Mouse (Mus musculus) midbrain, embryonic 14.5 days (tissue): ENCODE measurements around the gene B3gnt6. TPM values are rescaled to one million over a fixed set of nuclear protein-coding genes. Genes with fewer than 3 reads are reported as not detected.

ENCODE experiments used
- ATAC-seq: fragments of 200-750 bp; cut with Nextera tagmentation; 2 replicates; pipeline ENCODE4 v1.8.0; 2017; ENCODE audit warnings: moderate number of reproducible peaks, moderate library complexity; ENCODE audit not compliant: low FRiP score, low TSS enrichment
- DNase-seq: peaks from one replicate; pipeline ENCODE4 v3.0.0-alpha.2; 2015
- H3K27ac ChIP-seq: fragments of 300-500 bp; sonication (generic); replicated peaks from 2 replicates; pipeline ENCODE4 v1.5.1; 2014; ENCODE audit warnings: mild to moderate bottlenecking, low read depth, low read length, moderate library complexity
- H3K27me3 ChIP-seq: fragments of 300-500 bp; sonication (generic); 2 replicates; pipeline ENCODE4 v1.6.1; 2014; ENCODE audit warnings: low read length, control low read depth, mixed read lengths; ENCODE audit not compliant: control insufficient read depth, insufficient read depth
- H3K36me3 ChIP-seq: fragments of 300-500 bp; sonication (generic); 2 replicates; pipeline ENCODE4 v1.6.1; 2014; ENCODE audit warnings: low read length, control low read depth; ENCODE audit not compliant: control insufficient read depth, insufficient read depth
- H3K4me1 ChIP-seq: fragments of 300-500 bp; sonication (generic); 2 replicates; pipeline ENCODE4 v1.6.1; 2014; ENCODE audit warnings: mild to moderate bottlenecking, antibody characterized with exemption, low read length, control low read depth; ENCODE audit not compliant: control insufficient read depth, insufficient read depth
- H3K4me2 ChIP-seq: fragments of 300-500 bp; sonication (generic); 2 replicates; pipeline ENCODE4 v1.6.1; 2014; ENCODE audit warnings: mild to moderate bottlenecking, low read length, moderate library complexity
- H3K4me3 ChIP-seq: fragments of 300-500 bp; sonication (generic); replicated peaks from 2 replicates; pipeline ENCODE4 v1.5.1; 2014; ENCODE audit warnings: low read depth, low read length
- H3K9ac ChIP-seq: fragments of 300-500 bp; sonication (generic); replicated peaks from 2 replicates; pipeline ENCODE4 v1.6.1; 2014; ENCODE audit warnings: mild to moderate bottlenecking, low read length, moderate library complexity
- H3K9me3 ChIP-seq: fragments of 300-500 bp; sonication (generic); 2 replicates; pipeline ENCODE4 v1.6.1; 2016; ENCODE audit warnings: low read length, control low read depth, mixed read lengths; ENCODE audit not compliant: control insufficient read depth
- WGBS: fragments of 180-500 bp; shearing (Covaris S2); extraction: QIAGEN DNeasy Blood & Tissue Kit; methylation state at CpG from one replicate; pipeline ENCODE4 v1.1.7; 2014; 5-methylcytosine and 5-hydroxymethylcytosine counted together
- polyA plus RNA-seq: library from polyadenylated mRNA; unstranded; fragments of >200 nt; fragmentation: Nextera tagmentation; extraction: Ambion mirVana; gene quantifications from 2 replicates; pipeline ENCODE4 v1.2.1, GENCODE M21; 2014

The B3gnt6 gene
- polyA plus RNA-seq, 1 experiment from 2014 or later, result 0.12 TPM

GRCm38 (mm10) chr7:98150525-98150924 is 48.8 kb downstream of the B3gnt6 start:
- Histone ChIP-seq H3K27me3 (no peaks in the 10 kb centered on the region), H3K4me1 (peaks cover 10% of the 10 kb centered on the region; the same call in 1 of the 2 replicates), H3K9ac (no peak overlapping the region), H3K9me3 (no peaks in the 10 kb centered on the region), H3K36me3 (no peaks in the 10 kb centered on the region), H3K4me2 (no peak overlapping the region), H3K27ac (0 out of 2 replicates have a peak overlapping the region, but pooled peaks have one; percentile 8), H3K4me3 (no peak overlapping the region)
- DNase-seq (no peak), ATAC-seq (no peak)
- 42% methylated on average over 5 of the region's 5 CpGs for WGBS

- Histone ChIP-seq H3K27ac (no peak overlapping the region), H3K4me2 (no peak overlapping the region)
These were observed 49.5 kb downstream of the B3gnt6 start for GRCm38 (mm10) chr7:98149802-98150201.

GRCm38 (mm10) chr7:98148721-98149407 is 50.4 kb downstream of the B3gnt6 start:
- Histone ChIP-seq H3K36me3 (no peaks in the 10 kb centered on the region), H3K27me3 (no peaks in the 10 kb centered on the region), H3K9me3 (no peaks in the 10 kb centered on the region), H3K4me1 (peaks cover 10% of the 10 kb centered on the region; the same call in 1 of the 2 replicates), H3K9ac (no peak overlapping the region), H3K4me3 (no peak overlapping the region), H3K4me2 (no peak overlapping the region), H3K27ac (no peak overlapping the region)
- DNase-seq, result no peak
- WGBS, result 72% methylated on average over 10 of the region's 10 CpGs
- ATAC-seq, result no peak

More at GRCm38 (mm10) chr7:98149802-98150201, 49.5 kb downstream of the B3gnt6 start:
- no peaks in the 10 kb centered on the region for H3K9me3 ChIP-seq
- peak; percentile 44 for DNase-seq
- H3K9ac ChIP-seq, result no peak overlapping the region
- H3K36me3 ChIP-seq, result no peaks in the 10 kb centered on the region
- H3K27me3 ChIP-seq, result no peaks in the 10 kb centered on the region
- 0 out of 2 replicates have a peak, but pooled peaks have one; percentile 22 for ATAC-seq
- 10% methylated on average over 3 of the region's 3 CpGs for WGBS
- peaks cover 10% of the 10 kb centered on the region; the same call in 1 of the 2 replicates for H3K4me1 ChIP-seq
- no peak overlapping the region for H3K4me3 ChIP-seq

- Histone ChIP-seq H3K9ac (no peak overlapping the region), H3K4me3 (no peak overlapping the region), H3K27me3 (no peaks in the 10 kb centered on the region), H3K4me1 (peaks cover 10% of the 10 kb centered on the region; the same call in 1 of the 2 replicates), H3K27ac (no peak overlapping the region), H3K36me3 (no peaks in the 10 kb centered on the region), H3K4me2 (no peak overlapping the region), H3K9me3 (no peaks in the 10 kb centered on the region)
- DNase-seq, result no peak
- WGBS, result 58% methylated on average over 8 of the region's 8 CpGs
- no peak for ATAC-seq
These were observed 51.5 kb downstream of the B3gnt6 start for GRCm38 (mm10) chr7:98147766-98148165.

- Histone ChIP-seq H3K27ac (no peak overlapping the region), H3K4me3 (no peak overlapping the region), H3K36me3 (no peaks in the 10 kb centered on the region), H3K9ac (no peak overlapping the region), H3K4me2 (no peak overlapping the region), H3K4me1 (peaks cover 10% of the 10 kb centered on the region; the same call in 1 of the 2 replicates), H3K9me3 (no peaks in the 10 kb centered on the region), H3K27me3 (no peaks in the 10 kb centered on the region)
- DNase-seq (no peak), ATAC-seq (no peak)
- WGBS, result 86% methylated on average over 8 of the region's 8 CpGs
These were observed 52.8 kb downstream of the B3gnt6 start for GRCm38 (mm10) chr7:98146447-98146845.

- Histone ChIP-seq H3K4me3 (no peak overlapping the region), H3K27ac (no peak overlapping the region), H3K27me3 (no peaks in the 10 kb centered on the region), H3K9me3 (no peaks in the 10 kb centered on the region), H3K9ac (no peak overlapping the region), H3K36me3 (no peaks in the 10 kb centered on the region), H3K4me1 (peaks cover 10% of the 10 kb centered on the region; the same call in 1 of the 2 replicates), H3K4me2 (no peak overlapping the region)
- DNase-seq, result no peak
- WGBS, result 82% methylated on average over 11 of the region's 12 CpGs
- no peak for ATAC-seq
These were observed 53.3 kb downstream of the B3gnt6 start for GRCm38 (mm10) chr7:98145842-98146446.

- no peak within 1 kb of the TSS for H3K4me2 ChIP-seq
- DNase-seq, result no peak
- H3K36me3 ChIP-seq, result no peaks in the 10 kb centered on the region
- no peaks in the 10 kb centered on the region for H3K27me3 ChIP-seq
- H3K4me1 ChIP-seq, result peaks cover 10% of the 10 kb centered on the region; the same call in 1 of the 2 replicates
- H3K27ac ChIP-seq, result no peak within 1 kb of the TSS
- WGBS, result 93% methylated on average over 5 of the region's 5 CpGs
- H3K9ac ChIP-seq, result no peak within 1 kb of the TSS
- H3K4me3 ChIP-seq, result no peak within 1 kb of the TSS
- ATAC-seq, result no peak
- no peaks in the 10 kb centered on the region for H3K9me3 ChIP-seq
These were observed 53.9 kb downstream of the B3gnt6 start, which contains the start of gene Omp for GRCm38 (mm10) chr7:98145402-98145801. Gene Omp, minus strand, starts transcription at chr7:98145502.

GRCm38 (mm10) chr7:98142648-98143047 is 56.6 kb downstream of the B3gnt6 start:
- H3K4me3 ChIP-seq, result no peak overlapping the region
- H3K36me3 ChIP-seq, result no peaks in the 10 kb centered on the region
- no peak overlapping the region for H3K4me2 ChIP-seq
- no peaks in the 10 kb centered on the region for H3K4me1 ChIP-seq
- no peaks in the 10 kb centered on the region for H3K9me3 ChIP-seq
- no peak overlapping the region for H3K9ac ChIP-seq
- no peaks in the 10 kb centered on the region for H3K27me3 ChIP-seq
- WGBS, result 45% methylated on average over 3 of the region's 3 CpGs
- DNase-seq, result no peak
- no peak overlapping the region for H3K27ac ChIP-seq
- ATAC-seq, result no peak
